Mouse (Mus musculus) erythroid progenitor cell, adult 5-6 weeks (primary cell): Measurements from ENCODE around the gene Rnf227. TPM values are rescaled to one million over a fixed set of nuclear protein-coding genes. Genes with fewer than 3 reads are reported as not detected.
"Not testable (repeated sequence)": the region's sequence is repeated elsewhere in the genome, so short reads cannot be mapped to it uniquely, and the experiment has no call there.

Experiments
- ATAC-seq: replicated peaks from 2 replicates; pipeline ENCODE4 v1.8.0; 2016; ENCODE audit warnings: moderate number of reproducible peaks, mild to moderate bottlenecking, moderate TSS enrichment, inconsistent platforms; ENCODE audit not compliant: poor library complexity, low FRiP score, severe bottlenecking
- total RNA-seq, 2 experiments: library from RNA; stranded (forward) in 1 of 2; stranded (reverse) in 1 of 2; fragments of 150-400 nt in 1 of 2; fragments of 186-747, 209-891 nt in 1 of 2; gene quantifications; 2 replicates each; pipeline versions ENCODE4 v1.2.3 to v1.2.4; 2015 to 2017; ENCODE audit warnings: low replicate concordance in 2 of 2

Rnf227 gene
- total RNA-seq (2015; ENCODE audit: low replicate concordance), result 1.7 and 8.3 TPM in 2 replicates
- total RNA-seq (2017; ENCODE audit: low replicate concordance), result 3.9 and 6.5 TPM in 2 replicates

DNA sequence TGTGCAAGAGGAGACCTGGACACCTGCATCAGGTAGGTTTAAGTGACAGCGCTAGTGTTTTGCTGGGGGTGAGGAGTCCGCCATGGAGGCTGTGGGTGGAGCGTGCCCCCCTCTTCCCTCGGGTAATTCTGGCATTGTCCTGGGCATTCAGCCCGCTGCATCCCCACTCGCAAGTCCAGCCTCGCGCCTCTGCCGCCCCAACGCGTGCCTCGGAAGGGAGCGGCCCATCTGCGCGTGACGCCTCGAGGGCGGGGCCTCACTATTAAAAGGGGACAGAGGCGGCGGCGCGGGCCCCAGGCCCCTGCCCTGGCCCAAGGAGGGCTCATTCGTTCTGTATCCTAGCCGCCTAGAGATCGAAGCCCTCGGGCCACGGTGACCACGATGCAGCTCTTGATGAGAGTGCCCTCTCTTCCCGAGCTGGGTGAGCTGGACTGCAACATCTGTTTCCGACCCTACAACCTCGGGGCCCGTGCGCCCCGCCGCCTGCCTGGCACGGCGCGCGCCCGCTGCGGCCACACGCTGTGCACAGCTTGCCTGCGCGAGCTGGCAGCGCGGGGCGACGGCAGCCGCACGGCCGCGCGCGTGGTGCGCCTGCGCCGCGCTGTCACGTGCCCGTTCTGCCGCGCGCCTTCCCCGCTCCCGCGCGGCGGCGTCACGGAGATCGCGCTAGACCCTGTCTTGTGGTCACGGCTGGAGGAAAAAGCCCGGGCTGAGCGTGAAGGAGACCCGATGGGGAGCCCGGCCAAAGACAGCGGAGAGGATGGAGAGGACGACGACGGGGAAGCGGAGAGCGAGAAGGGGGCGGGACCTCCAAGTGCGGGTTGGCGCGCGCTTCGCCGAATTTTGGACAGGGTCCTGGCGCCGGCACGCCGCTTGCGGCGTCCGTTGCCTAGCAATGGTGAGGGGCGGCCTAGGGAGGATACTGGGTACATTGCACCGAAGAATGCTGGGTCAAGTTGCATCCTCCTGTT lies at the start of gene Rnf227:
Gene Rnf227 (plus strand): TSS at position 301 of the 971 bp plus-strand sequence.
- ATAC-seq, result peak; percentile 75

DNA sequence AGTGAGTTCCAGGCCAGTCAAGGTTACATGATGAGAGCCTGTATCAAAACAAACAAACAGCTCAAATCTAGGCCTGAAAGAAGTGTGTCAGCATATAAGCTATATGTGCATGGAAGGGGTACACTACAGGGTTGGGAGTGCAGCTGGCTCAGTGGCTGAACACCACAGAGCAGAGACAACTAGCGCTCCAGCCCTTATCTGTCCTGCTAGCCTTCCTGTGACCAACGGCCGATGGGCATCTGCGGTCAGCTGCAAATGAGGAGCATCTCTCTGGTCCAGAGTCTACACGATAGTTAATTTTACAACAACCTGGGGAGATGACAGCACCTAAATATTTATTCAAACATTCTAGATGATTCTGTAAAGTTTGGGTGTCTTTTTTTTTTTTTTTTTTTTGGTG lies 49.1 kb upstream of the Rnf227 start:
- ATAC-seq, result no peak

DNA sequence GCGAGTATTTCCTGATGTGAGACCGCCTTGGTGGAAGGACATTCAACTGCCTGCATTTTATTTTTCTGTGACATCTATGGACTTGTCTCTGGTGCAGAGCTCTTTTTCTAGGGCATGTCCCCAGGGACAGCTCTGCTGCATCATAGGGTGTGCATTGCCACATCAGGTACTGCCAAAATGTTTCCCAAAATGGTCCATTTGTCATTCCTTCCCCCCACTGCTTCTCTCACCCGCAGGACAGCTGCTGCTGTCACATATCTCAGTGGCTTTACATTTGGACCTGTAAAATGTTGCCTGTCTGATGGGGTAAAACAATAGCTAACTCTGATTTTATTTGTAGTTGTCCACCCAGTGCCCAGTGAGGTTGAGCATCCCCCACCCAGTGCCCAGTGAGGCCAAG lies 45.0 kb upstream of the Rnf227 start:
- ATAC-seq, result no peak

DNA sequence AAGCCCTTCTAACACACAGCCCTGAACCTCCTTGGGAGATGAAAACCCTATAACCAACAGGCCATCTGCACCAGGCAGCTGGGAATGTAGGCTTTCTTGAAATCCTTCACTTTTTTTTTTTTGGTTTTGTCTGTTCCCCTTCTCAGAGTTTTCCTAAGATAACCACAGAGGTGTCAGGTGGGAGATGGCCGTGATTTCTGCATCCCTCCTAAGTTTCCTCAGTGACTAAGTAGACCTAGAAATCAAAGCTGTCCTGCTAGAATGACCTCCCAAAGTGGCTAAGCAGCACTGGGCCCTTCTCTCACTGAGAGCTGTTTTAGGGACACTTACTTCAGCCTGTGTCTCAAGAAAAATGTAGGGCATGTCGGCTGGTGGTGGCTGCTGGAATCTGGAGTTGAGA lies 42.5 kb upstream of the Rnf227 start:
- no peak for ATAC-seq

DNA sequence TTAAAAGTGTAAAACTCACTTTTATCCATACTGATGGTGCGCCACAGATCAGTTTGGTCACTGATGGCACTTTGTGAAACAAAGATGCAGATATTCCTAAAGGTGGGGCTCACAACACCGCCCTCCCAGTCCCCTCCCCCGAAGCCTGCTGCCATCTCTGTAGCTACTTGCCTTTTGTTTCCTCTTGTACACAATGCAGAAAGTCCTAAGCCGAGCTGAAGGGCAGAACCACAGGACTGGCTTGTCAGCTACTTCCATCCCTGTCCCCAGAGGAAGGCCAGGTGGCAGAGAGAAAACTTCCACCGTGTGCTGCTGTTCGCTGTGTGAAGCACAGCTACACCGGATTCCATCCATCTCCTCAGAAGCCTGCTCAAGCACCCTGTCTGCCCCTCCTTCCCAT lies 42.0 kb upstream of the Rnf227 start:
- no peak for ATAC-seq

DNA sequence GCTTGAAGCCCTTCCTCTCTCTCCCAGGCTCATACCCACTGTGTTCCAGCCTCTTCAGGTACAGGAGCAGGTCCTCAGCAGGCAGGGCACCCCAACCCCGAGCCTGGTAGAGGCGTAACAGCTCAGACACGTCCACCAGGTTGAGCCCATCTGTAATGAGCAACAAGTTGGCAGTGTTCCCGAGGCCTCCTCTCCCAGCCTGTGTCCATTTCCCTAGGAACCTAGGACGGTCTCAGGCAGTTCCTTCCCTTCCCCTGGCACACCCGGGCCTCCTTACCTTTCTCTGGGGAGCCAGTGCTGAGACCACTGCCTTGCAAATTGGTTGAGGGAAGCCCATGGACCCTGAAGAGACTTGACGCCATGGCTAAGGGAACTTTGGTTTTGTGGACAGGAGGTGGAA lies 37.4 kb upstream of the Rnf227 start:
- no peak for ATAC-seq

DNA sequence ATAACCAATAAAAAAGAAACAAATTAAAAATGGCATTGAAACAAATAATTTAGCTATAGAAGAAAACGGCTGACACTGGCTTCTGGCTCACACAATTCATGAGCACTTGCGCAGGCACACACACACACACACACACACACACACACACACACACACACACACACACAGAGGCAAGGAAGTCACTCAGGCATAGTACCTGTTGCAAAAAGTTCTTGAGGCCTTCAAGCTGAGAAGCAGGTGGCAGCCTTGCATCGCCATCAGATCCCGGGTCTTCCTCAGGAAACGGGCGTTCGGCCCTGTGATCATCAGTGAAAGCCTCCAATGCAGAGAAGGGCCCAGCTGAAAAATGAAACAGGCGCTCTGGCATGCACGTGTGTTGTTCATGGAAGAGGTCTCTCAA lies 35.0 kb upstream of the Rnf227 start:
- ATAC-seq, result no peak

DNA sequence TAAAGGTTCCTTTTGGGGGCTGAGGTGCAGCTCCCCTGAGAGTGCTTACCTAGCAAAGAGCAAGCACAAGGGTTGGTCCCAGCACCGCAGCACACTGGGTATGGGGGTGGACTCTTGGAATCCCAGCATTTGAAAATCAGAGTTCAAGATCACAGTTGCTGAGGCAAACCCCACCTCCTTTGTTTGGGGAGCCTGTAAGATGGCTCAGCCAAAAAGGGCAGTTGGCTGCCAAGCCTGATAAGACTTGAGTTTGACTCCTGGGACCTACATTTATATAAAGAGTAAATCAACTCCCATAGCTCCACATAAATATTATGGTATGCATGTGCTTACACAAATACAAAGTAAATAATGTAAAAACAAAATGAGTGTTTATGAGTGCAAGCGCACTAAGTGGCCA lies 34.2 kb upstream of the Rnf227 start:
- ATAC-seq, result no peak

DNA sequence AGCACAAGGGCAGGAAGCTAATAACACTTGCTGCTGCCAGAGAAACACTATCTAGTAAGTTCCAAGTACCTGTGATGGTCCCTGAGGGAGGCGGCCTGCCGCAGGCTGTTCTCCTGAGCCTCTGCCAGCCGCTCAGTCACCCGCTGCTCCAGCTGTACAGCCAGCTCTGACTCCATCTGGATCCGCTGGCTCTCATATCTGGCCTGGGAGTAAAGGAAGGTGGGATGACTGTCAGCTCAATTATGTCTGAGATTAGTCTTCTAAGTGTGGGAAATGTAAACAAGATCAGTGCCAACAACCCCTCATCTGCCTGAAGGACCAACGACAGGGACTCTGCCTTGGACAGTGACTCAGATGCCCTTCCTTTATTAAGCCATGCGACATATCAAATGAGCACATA lies 29.0 kb upstream of the Rnf227 start:
- no peak for ATAC-seq

DNA sequence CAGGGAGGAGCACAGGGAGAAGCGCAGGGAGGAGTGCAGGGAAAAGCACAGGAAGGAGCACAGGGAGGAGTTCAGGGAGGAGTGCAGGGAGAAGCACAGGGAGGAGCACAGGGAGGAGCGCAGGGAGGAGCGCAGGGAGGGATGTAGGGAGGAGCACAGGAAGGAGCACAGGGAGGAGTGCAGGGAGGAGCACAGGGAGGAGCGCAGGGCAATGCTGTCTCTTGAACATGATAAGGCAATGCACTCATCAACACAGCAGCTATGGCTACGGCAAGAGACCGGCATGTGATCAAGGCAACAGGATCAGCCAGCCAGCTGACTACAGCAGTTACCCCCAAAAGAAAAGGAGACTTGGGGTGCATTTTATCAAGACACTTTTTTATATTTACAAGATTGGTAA lies 23.9 kb upstream of the Rnf227 start:
- ATAC-seq, result peak; percentile 70

DNA sequence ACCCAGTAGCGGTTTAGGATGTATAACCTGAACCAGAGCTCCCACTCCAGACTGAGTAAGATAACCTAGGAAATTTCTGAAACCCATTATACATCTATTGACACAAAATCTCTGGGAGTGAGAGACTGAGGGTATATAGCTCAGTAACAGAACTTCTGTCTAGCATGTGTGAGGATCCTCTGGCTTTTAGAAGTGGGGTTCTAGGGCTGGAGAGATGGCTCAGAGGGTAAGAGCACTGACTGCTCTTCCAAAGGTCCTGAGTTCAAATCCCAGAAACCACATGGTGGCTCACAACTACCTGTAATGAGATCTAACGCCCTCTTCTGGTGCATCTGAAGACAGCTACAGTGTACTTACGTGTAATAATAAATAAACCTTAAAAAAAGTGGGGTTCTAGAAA lies 22.3 kb upstream of the Rnf227 start:
- not testable (repeated sequence) for ATAC-seq

DNA sequence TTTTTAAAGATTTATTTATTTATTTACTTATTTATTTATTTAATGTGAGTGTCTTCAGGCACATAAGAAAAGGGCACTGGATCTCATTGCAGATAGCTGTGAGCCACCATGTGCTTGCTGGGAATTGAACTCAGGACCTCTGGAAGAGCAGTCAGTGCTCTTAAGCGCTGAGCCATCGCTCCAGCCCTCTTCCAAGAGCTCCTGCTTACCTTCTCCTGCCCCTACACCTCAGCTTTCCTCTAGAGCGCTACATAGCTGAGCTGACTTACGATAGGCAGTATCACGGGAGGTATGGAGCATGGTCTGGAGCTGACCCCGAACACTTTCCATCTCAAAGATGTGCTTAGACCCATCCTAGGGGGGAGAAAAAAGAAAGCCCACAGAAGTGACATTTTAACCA lies 18.7 kb upstream of the Rnf227 start:
- ATAC-seq, result no peak

DNA sequence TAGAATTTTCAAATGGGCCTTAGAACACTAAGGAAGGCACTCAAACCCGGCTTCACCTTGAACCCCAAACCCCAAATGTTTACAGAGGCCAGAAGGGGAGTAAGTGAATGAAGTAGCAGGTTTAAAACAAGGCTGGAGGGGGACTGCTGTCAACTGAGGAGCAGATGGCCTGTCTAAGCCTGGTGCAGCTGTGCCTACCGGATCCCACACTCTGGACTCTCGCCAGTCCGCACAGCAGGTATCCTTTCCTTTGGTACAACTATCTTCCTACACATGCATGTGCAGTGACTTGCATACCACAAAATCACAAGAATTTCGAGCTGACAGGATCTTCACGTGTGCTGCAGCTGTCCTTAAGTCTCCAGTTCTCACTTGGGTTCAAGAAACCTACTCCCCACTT lies 18.3 kb upstream of the Rnf227 start:
- no peak for ATAC-seq

DNA sequence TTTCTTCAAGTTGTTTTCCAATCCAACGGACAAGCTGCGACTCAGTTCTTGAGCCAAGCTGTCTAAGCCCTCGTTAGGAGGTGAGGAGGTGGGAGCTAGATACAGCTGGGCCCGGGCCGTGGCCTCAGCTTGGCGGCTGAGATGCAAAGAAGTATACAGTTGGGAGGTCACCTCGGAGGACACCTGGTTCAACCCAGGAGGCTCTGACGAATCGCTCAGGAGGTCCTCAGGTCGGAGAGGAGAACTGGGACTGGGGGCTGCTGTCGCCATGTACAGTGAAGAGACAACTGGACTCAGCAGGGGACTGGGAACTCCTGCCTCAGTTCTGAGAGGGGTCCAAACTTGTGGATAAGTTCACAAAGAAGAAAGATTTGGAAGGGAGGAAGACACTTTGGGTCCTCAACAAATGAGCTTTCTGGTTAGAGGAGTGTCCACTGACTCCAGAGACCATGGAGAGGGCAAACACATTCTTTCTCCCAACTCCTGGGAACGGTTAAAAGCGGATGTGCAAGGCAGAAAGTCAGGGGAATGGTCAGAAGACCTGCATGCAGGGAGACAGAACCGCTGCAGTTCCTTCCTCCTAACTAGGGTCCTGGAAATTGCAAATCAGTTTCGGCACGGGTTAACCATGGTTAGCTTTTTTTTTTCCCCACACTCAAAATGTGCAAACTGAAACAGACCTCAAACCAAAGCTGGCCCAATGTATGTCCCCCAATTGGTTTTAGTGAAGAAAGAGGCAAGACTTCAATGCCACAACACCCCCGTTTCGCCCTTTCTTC lies 17.4 kb upstream of the Rnf227 start:
- ATAC-seq, result 0 out of 2 replicates have a peak, but pooled peaks have one; percentile 0

DNA sequence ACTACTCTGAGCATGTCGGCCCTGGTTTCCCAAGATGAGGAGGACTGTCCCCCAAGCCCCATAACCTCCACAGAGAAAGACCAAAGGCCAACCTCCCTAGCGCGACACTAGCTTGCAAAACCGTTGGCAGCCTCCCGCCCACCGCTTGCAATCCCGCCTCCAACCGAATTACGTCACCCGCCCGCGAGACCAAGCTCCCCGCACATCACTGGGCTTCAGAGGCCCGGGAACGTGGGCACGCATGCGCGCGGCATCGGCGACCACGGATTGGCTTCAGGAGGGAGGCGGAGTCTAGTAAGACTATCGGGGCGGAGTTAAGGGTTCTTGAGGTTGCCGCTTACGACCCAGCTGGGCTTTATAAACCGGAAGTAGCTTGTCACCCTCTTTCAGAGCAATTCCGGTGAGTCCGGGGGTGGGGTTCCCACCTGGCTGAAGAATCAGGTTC lies 16.6 kb upstream of the Rnf227 start, which contains the start of the genes Cntrob and Trappc1:
Gene Cntrob (minus strand): TSS at position 109 of the 445 bp plus-strand sequence.
Gene Trappc1 (plus strand): TSS at position 314 of the 445 bp plus-strand sequence.
- peak; percentile 89 for ATAC-seq

DNA sequence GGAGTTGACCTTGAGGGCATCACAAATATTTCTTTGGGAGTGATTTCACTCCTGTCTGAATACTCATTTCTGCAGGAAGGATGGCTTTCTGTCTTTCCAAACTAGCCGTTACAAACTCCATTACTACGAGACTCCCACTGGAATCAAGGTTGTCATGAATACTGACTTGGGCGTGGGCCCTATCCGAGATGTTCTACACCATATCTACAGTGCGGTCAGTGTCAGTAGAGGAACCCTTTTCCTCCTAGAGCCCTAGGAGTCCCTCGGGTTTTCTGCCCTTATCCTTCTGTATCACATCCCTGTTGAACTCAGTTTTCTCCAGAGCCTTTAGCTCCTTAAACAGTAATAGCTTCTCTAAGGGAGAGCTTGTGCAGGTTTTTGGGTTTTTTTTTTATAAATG lies 15.5 kb upstream of the Rnf227 start:
- no peak for ATAC-seq

DNA sequence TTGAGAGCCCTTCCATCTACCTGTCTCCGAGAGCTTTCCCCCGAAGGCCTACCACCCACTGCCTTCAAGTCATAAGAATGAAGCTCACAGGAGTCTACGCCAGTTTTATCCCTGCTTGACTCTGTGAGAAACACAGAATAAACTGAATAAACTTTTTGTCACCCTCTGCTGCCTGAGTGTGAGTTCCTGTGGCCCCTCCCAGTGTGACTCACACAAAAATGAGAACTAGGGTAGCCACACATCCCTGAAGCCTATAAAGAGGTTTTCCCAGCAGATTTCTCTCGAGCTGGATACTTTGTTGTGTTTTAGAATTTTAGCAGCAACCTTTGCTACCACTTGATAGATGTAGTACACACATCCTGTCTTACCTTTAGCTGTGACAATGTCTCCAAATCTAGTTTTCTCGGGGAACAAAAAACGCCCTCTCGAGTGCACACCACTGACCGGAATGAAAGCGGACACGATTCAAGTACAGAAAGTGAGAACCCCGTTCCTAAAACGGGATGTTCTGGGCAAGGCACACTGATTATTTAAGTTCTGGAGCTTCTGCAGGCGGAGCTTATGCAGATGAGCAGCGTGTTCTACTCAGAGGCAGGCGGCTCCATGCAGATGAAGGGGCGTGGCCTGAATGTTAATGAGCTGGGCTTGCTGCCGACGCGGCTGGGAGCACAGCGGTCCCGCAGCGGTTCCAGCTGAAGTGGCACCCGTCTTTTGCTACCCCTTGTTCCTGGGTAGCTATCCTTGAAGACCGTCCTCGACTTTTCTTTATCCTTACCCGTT lies 14.4 kb upstream of the Rnf227 start, which contains the start of gene Kcnab3:
Gene Kcnab3 (plus strand): TSS at position 631 of the 780 bp plus-strand sequence.
- ATAC-seq, result peak; percentile 77

DNA sequence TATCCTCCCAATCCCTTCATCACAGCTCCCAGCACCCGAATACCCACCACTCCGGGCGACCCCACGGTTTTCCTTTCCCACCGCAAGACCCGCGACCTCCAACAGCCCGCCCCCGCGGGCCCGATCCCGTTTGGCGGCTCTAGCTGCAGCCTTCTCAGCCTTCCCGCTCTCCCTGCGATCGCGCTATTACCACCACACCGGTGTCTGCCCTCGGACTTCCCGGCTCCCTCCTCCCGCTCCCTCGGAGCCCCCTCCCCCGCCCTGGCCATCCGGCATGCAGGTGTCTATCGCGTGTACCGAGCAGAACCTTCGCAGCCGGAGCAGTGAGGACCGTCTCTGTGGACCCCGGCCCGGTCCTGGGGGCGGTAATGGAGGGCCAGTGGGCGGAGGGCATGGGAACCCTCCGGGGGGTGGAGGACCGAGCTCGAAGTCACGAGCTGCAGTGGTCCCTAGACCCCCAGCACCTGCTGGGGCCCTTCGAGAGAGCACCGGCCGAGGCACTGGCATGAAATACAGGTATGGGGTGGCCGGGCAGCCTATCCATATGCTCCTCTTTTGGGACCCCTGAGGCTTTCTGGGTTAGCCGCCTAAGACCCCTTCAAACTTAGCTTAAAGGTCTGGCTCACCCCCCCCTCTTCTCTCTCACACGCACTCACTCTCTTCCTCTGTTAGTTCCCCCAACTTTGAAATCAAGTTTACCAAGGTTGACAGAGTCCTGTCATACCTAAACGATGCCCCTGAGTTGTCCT lies 13.7 kb upstream of the Rnf227 start:
- ATAC-seq, result no peak

DNA sequence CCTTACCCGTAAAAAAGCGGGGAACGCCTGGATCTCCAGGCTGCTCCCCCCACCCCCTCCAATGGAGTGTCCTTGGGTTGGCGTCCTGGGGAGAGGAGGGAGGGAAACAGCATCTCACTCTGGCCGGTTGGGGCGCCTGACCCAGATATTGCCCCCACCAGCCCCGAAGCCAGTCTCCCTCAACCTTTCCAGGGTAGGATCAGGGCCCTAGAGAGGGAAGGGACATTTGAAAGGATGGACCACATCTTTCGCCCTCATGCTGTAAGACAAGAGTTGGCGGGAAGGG lies 13.2 kb upstream of the Rnf227 start:
- ATAC-seq, result no peak
